Mouse (Mus musculus) spleen, adult 2 months (tissue): Measurements from ENCODE around the gene Ggt5. TPM values are rescaled to one million over a fixed set of nuclear protein-coding genes. Genes with fewer than 3 reads are reported as not detected.

Experiments
- DNase-seq, 2 experiments: peaks; one replicate each; pipeline versions ENCODE4 v3.0.0 to v3.0.0-alpha.2; 2012 to 2021; ENCODE audit warnings: low spot score in 2 of 2, low read depth in 1 of 2
- H3K27ac ChIP-seq: fragments of 200-500 bp; 2 replicates; pipeline ENCODE4 v1.5.1; 2012; ENCODE audit warnings: low read length, inconsistent platforms; ENCODE audit not compliant: insufficient read depth
- H3K27me3 ChIP-seq: fragments of 200-500 bp; 2 replicates; pipeline ENCODE4 v1.6.1; 2012; ENCODE audit warnings: mild to moderate bottlenecking, moderate library complexity, low read length, inconsistent platforms; ENCODE audit not compliant: control insufficient read depth, insufficient read depth
- H3K36me3 ChIP-seq: fragments of 200-500 bp; 2 replicates; pipeline ENCODE4 v1.6.1; 2012; ENCODE audit warnings: mild to moderate bottlenecking, low read length, inconsistent platforms; ENCODE audit not compliant: control insufficient read depth, insufficient read depth
- H3K4me1 ChIP-seq: fragments of 200-500 bp; 2 replicates; pipeline ENCODE4 v1.6.1; 2011; ENCODE audit warnings: inconsistent platforms; ENCODE audit not compliant: control insufficient read depth, insufficient read depth, insufficient read length
- H3K4me3 ChIP-seq: fragments of 200-500 bp; 2 replicates; pipeline ENCODE4 v1.5.1; 2011; ENCODE audit warnings: mild to moderate bottlenecking, inconsistent platforms; ENCODE audit not compliant: insufficient read depth, insufficient read length; ENCODE audit errors: extremely low read depth
- CTCF ChIP-seq: fragments of 200-500 bp; IDR thresholded peaks from 2 replicates; pipeline ENCODE4 v1.5.1; 2011; ENCODE audit warnings: mild to moderate bottlenecking, inconsistent platforms; ENCODE audit not compliant: insufficient read depth, insufficient read length, insufficient replicate concordance; ENCODE audit errors: extremely low read depth
- POLR2A ChIP-seq: fragments of 200-500 bp; IDR thresholded peaks from 2 replicates; pipeline ENCODE4 v1.6.1; 2011; ENCODE audit warnings: low read depth, low read length, inconsistent platforms
- WGBS: fragments of 180-500 bp; shearing (Covaris S2); methylation state at CpG from one replicate; pipeline ENCODE4 v1.1.7; 2018; 5-methylcytosine and 5-hydroxymethylcytosine counted together
- polyA plus RNA-seq: library from polyadenylated mRNA; depleted of rRNA; stranded (reverse); fragments of >200 nt; gene quantifications from 2 replicates; pipeline ENCODE4 v1.2.3, GENCODE M21; 2012

Ggt5 gene
- polyA plus RNA-seq, 1 experiment, result 70.9 TPM

GRCm38 (mm10) chr10:75648091-75648490 lies 59.0 kb downstream of the Ggt5 start:
- H3K4me3 ChIP-seq, result no peak overlapping the region
- DNase-seq, result no peak
- peaks cover 50% of the 10 kb centered on the region for H3K36me3 ChIP-seq
- TF ChIP-seq CTCF (no peak), POLR2A (no peak)
- H3K27me3 ChIP-seq, result no peaks in the 10 kb centered on the region
- H3K27ac ChIP-seq, result no peak overlapping the region
- H3K4me1 ChIP-seq, result peaks cover 5% of the 10 kb centered on the region; the same call in 1 of the 2 replicates
- WGBS, result 97% methylated on average over 6 of the region's 6 CpGs

- no peak for DNase-seq
- H3K27ac ChIP-seq, result no peak overlapping the region
- no peaks in the 10 kb centered on the region for H3K27me3 ChIP-seq
- 95% methylated on average over 7 of the region's 7 CpGs for WGBS
- no peak overlapping the region for H3K4me3 ChIP-seq
- H3K36me3 ChIP-seq, result peaks cover 57% of the 10 kb centered on the region
- H3K4me1 ChIP-seq, result peaks cover 2% of the 10 kb centered on the region; the same call in 1 of the 2 replicates
- no peak for TF ChIP-seq POLR2A
- TF ChIP-seq CTCF, result no peak
Observed at GRCm38 (mm10) chr10:75649001-75649400, 59.9 kb downstream of the Ggt5 start.

GRCm38 (mm10) chr10:75649406-75649995 lies 60.4 kb downstream of the Ggt5 start:
- no peak for DNase-seq
- peaks cover 59% of the 10 kb centered on the region for H3K36me3 ChIP-seq
- H3K4me3 ChIP-seq, result no peak overlapping the region
- H3K27me3 ChIP-seq, result no peaks in the 10 kb centered on the region
- WGBS, result 89% methylated on average over 4 of the region's 4 CpGs
- TF ChIP-seq CTCF (no peak), POLR2A (no peak)
- no peak overlapping the region for H3K27ac ChIP-seq
- H3K4me1 ChIP-seq, result no peaks in the 10 kb centered on the region

- Histone ChIP-seq H3K27me3 (no peaks in the 10 kb centered on the region), H3K4me1 (no peaks in the 10 kb centered on the region), H3K27ac (no peak overlapping the region), H3K4me3 (no peak overlapping the region), H3K36me3 (peaks cover 63% of the 10 kb centered on the region)
- DNase-seq, result no peak
- TF ChIP-seq CTCF, result no peak
- no peak for TF ChIP-seq POLR2A
- WGBS, result 92% methylated on average over 6 of the region's 6 CpGs
Observed at GRCm38 (mm10) chr10:75650306-75650902, 61.3 kb downstream of the Ggt5 start.

- no peak overlapping the region for H3K4me3 ChIP-seq
- WGBS, result 99% methylated on average over 16 of the region's 16 CpGs
- no peaks in the 10 kb centered on the region for H3K27me3 ChIP-seq
- no peaks in the 10 kb centered on the region for H3K4me1 ChIP-seq
- peaks cover 63% of the 10 kb centered on the region for H3K36me3 ChIP-seq
- no peak for DNase-seq
- no peak overlapping the region for H3K27ac ChIP-seq
- TF ChIP-seq CTCF, result no peak
- TF ChIP-seq POLR2A, result no peak
Observed at GRCm38 (mm10) chr10:75651381-75652068, 62.4 kb downstream of the Ggt5 start.

GRCm38 (mm10) chr10:75654053-75654452 lies 64.9 kb downstream of the Ggt5 start:
- 91% methylated on average over 4 of the region's 4 CpGs for WGBS
- H3K4me3 ChIP-seq, result no peak overlapping the region
- no peaks in the 10 kb centered on the region for H3K27me3 ChIP-seq
- H3K36me3 ChIP-seq, result peaks cover 65% of the 10 kb centered on the region
- no peak overlapping the region for H3K27ac ChIP-seq
- no peaks in the 10 kb centered on the region for H3K4me1 ChIP-seq
- no peak for DNase-seq
- no peak for TF ChIP-seq CTCF

GRCm38 (mm10) chr10:75657165-75657564 lies 68.0 kb downstream of the Ggt5 start:
- no peak overlapping the region for H3K27ac ChIP-seq
- 98% methylated on average over 5 of the region's 5 CpGs for WGBS
- no peak overlapping the region for H3K4me3 ChIP-seq
- H3K36me3 ChIP-seq, result peaks cover 52% of the 10 kb centered on the region
- TF ChIP-seq CTCF, result no peak
- no peak for TF ChIP-seq POLR2A
- H3K27me3 ChIP-seq, result no peaks in the 10 kb centered on the region
- DNase-seq, result no peak
- no peaks in the 10 kb centered on the region for H3K4me1 ChIP-seq
